Mouse (Mus musculus): ENCODE results near the gene Jmjd1c. TPM values are rescaled to one million over a fixed set of nuclear protein-coding genes. Genes with fewer than 3 reads are reported as not detected.

The Jmjd1c gene
- total RNA-seq, 2 experiments from 2014 or later = 52.9 to 57.7 TPM

GRCm38 (mm10) chr10:67189057-67189456, 93.1 kb downstream of the Jmjd1c start:
- peak in 1 of 2 experiments; percentile 11 for DNase-seq

- DNase-seq = peak in 1 of 2 experiments; percentile 15
These were observed 94.3 kb downstream of the Jmjd1c start for GRCm38 (mm10) chr10:67190261-67190660.

DNA sequence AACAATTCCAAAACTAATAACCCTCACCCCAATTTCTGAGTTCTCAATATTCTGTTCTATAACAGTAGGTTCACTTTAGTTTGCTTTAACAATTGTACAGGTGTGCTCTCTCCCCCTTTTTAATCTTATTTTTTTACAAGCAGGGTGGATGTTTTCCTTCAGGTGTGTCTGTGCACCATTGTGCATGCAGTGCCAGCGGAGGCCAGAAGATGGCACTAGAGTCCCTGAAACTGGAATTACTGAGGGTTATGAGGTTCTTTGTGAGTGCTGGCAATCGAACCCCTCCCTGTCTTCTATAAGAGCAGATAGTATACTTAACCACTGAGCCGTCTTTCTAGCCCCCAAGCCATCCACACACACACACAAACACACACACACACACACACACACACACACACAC, 96.4 kb downstream of the Jmjd1c start:
- DNase-seq = no peak

- DNase-seq = peak in 1 of 2 experiments; percentile 46
These were observed 97.2 kb downstream of the Jmjd1c start for GRCm38 (mm10) chr10:67193003-67193652.

GRCm38 (mm10) chr10:67194046-67194445, 98.1 kb downstream of the Jmjd1c start:
- DNase-seq = no peak

GRCm38 (mm10) chr10:67195671-67196070, 99.7 kb downstream of the Jmjd1c start:
- no peak for DNase-seq

DNA sequence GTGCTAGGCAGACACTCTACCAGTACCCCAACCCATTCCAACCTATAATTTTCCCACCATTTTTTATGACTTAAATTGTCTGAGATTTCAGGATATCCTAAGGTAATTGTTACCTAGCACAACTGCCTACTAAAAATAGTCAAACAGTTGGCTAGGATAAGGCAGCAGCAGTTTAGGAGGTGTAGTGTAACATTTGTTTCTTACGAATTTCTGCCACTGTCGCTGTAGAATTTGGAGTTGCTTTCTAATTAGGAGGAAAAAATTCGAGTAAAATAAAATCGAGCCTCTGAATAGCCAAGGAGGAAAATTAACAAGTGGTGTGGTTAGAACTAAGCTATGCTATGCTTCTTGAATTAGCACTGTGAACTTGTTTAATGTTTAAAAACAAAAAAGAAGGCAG, 101.3 kb downstream of the Jmjd1c start:
- no peak for DNase-seq

DNA sequence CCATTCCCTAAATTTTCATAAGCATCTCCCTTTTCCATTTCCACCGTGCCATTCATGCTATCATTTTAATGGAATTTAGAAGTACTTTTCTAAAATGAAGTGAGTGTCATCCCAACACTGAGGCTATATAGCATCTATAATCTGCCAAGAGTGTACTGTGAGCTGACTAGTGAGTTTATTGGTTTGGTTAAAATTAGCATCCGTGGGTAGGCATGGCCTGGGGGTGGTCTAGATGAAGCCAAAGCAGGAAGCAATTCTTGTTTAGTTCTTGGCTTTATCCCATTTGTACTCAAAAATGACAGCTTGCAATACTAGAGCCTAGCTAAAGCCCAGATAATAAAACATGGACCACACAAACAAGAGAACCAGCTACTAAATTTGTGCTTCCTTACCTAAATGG, 101.9 kb downstream of the Jmjd1c start:
- no peak for DNase-seq

GRCm38 (mm10) chr10:67201769-67202168, 105.8 kb downstream of the Jmjd1c start:
- DNase-seq = no peak

GRCm38 (mm10) chr10:67202470-67202869, 106.5 kb downstream of the Jmjd1c start:
- no peak for DNase-seq

DNA sequence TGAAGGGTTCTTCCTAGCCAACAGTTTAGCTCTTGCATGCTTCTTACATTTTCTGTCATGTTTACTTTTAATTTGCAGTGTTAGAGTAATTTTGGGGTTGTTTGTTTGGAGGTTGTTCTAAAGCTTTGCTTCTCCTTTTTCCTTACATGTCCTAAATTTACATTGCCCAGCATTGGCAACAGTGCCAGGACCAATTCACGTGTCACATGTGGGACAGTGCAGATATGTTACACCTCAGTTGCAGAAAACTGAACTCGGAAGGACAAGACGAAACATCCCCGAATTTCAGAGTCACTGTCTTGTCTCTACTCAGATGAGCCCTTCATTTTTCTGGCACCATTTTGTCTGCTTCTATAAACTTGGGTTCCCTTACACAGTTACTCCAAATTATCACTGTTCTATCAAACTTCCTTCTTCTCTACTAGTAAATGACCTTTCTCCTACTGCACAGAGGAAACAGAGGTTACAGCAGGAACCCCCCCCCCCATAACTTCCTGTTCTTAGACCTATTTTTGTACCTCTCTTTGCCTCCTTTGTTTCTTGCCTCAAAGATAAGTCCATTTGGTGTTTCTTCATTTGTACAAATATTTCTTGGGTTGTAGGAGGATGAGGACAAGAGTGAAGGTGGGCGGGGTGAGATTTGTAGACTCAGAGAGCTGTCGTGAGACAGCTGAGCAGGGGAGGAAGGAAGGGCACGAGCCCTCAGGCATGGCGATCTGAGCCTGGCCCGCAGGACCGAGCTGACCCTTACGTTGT, 108.9 kb downstream of the Jmjd1c start:
- peak in 1 of 2 experiments; percentile 45 for DNase-seq

DNA sequence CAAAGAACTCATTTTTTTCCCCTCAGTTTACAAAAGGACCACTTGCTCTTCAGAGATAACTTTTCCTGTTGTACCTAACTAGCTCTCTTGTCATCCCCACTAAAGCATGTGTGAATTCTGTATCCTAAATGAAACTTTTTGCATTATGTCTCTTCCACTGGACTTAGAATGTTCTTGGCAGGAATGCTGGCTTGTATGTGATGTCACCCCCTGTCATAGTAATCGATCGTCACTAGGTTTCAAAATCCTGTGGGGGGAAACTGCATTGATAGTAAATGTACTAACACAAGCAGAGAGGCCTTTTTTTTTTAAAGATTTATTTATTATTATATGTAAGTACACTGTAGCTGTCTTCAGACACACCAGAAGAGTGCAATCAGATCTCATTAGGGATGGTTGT, 112.0 kb downstream of the Jmjd1c start:
- no peak for DNase-seq

- DNase-seq = peak in 1 of 2 experiments; percentile 35
These were observed 114.2 kb downstream of the Jmjd1c start for GRCm38 (mm10) chr10:67209916-67210675.

- no peak for DNase-seq
These were observed 116.1 kb downstream of the Jmjd1c start for GRCm38 (mm10) chr10:67212031-67212430.

GRCm38 (mm10) chr10:67213720-67214119, 117.8 kb downstream of the Jmjd1c start:
- no peak for DNase-seq

DNA sequence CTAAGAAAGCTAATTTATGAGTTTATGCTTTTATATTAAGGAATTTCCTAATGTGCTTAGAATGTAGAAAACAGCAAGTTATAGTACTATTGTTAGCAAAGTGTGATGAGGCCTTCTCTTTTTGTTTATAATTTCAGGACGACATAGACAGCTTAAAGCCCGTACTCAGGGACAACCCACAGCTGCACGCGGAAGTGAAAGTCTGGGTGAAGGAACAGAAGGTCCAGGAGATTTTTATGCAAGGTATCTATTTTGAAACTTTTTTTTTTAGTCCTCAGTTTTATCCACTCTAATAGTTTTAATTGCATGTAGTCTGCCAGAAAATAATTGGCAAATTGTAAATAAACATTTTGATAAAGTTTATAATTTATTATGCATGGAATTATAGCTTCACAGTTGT, 119.2 kb downstream of the Jmjd1c start:
- DNase-seq = no peak

- no peak for DNase-seq
These were observed 120.9 kb downstream of the Jmjd1c start for GRCm38 (mm10) chr10:67216872-67217271.

DNA sequence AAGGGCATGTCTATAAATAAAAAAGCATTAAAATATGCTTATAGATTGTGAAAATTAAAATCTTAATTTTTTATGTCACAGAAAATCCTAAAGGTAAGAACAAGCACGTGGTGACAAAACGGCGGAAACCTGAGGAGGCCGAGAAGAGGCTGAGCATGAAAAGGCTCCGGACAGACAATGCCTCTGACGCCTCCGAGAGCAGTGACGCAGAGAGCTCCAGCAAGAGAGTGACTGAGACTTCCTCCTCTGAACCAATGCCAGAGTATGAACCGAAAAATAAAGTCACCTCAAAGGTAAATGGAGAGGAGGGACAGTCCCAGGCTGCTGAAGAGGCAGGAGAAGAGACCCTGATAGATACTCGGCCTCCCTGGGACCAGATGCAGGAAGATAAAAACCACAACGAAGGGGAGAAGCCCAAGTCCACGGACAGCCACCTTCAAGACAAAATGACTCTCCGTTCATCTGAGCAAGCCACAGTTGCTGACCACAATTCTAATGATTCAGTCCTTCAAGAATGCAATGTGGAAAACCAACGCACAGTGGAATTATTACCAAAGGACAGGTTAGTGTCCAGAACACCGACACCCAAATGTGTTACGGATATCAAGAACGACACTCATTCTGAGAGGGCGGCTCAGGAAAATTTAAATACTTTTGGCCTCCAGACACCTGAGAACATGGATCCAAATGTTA, 123.1 kb downstream of the Jmjd1c start:
- no peak for DNase-seq

DNA sequence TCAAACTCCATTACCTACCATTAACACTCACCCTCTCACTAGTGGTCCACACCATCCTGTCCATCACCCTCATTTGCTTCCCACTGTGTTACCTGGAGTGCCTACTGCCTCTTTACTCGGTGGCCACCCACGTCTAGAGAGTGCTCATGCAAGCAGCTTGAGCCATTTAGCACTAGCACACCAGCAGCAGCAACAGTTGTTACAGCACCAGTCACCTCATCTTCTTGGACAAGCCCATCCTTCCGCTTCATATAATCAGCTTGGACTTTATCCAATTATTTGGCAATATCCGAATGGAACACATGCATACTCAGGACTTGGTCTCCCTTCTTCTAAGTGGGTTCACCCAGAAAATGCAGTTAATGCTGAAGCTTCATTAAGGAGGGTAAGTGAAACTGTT, 124.3 kb downstream of the Jmjd1c start:
- DNase-seq = no peak

DNA sequence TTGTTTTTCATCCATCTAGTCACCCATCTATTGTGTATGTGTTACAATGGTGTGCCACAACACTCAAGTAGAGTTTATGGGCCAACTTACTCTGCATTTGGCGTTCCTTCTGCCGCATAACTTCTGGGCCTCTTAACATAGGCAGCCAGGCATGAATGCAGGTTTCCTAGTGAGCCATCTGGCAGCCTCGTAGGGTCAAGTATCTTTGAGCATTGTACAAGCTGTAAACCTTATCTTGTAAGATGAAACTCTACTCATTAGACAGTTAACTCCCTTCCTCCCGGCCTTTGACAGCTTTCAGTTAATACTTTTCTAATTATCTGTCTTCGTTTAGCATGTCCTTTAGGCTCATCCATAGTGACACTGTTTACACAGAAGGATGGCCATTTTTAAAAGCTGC, 125.4 kb downstream of the Jmjd1c start:
- no peak for DNase-seq

GRCm38 (mm10) chr10:67223942-67224341, 128.0 kb downstream of the Jmjd1c start:
- DNase-seq = no peak

GRCm38 (mm10) chr10:67225528-67225927, 129.6 kb downstream of the Jmjd1c start:
- DNase-seq = no peak
